Mouse (Mus musculus) small intestine, adult 2 months (tissue): ENCODE measurements at regions not wholly inside any gene's neighbourhood (a gene's known extent, or its start where the extent isn't known, plus 50 kb on each side); places are given as distances from the start of the nearest gene placed in this dataset.

Source experiments
- CTCF ChIP-seq: fragments of 200-500 bp; IDR thresholded peaks from 2 replicates; pipeline ENCODE4 v1.5.1; 2012; ENCODE audit warnings: low read depth, mild to moderate bottlenecking, control low read depth, inconsistent platforms, low read length, moderate library complexity, mixed read lengths; ENCODE audit not compliant: insufficient replicate concordance, insufficient read length; ENCODE audit errors: extremely low read depth
- POLR2A ChIP-seq: fragments of 200-500 bp; IDR thresholded peaks from 2 replicates; pipeline ENCODE4 v1.6.1; 2012; ENCODE audit warnings: low read depth, mild to moderate bottlenecking, control low read depth, inconsistent platforms, low read length, moderate library complexity

DNA sequence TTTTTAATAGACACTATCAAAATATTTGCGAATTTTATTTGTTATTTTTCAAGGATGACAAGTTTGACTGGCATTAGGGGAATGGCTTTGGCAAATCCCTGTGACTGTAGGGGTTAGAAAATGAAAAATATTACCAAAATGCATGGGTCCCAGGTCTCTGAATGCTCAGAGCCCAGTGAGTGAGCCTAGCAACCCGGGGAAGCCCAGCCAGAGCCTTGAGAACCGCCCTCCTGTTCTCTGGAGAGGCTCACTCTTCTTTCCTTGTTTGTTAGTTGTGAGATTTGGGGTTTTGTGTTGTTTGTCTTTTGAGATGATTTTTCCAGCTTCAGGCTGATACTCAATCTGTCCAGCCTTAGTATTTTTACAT is 187.4 kb upstream of the Marcks start:
- TF ChIP-seq POLR2A (no peak), CTCF (no peak)
